Mouse (Mus musculus) MEL (cell line): ENCODE results near the gene Styk1. TPM values are rescaled to one million over a fixed set of nuclear protein-coding genes. Genes with fewer than 3 reads are reported as not detected.
"Not testable (repeated sequence)": the region's sequence is repeated elsewhere in the genome, so short reads cannot be mapped to it uniquely, and the experiment has no call there.

Source experiments
- DNase-seq: peaks from one replicate; pipeline ENCODE4 v3.0.0; 2011; ENCODE audit warnings: low read depth, low spot score
- H3K27ac ChIP-seq: 2 replicates; pipeline ENCODE4 v1.5.1; 2012; ENCODE audit warnings: low read depth, mild to moderate bottlenecking, control low read depth, low read length, moderate library complexity; ENCODE audit not compliant: control insufficient read depth
- H3K27me3 ChIP-seq, 2 experiments: fragments of 150-350 bp in 1 of 2; sonication (generic) in 1 of 2; 2 replicates each; pipeline ENCODE4 v1.6.1; 2012; ENCODE audit warnings: low read length in 2 of 2, mild to moderate bottlenecking in 2 of 2, improper control_type of control experiment in 1 of 2, moderate library complexity in 1 of 2; ENCODE audit not compliant: insufficient read depth in 2 of 2, control insufficient read depth in 1 of 2
- H3K36me3 ChIP-seq, 2 experiments: 2 replicates each; pipeline ENCODE4 v1.6.1; 2012 to 2014; ENCODE audit warnings: low read length in 2 of 2, improper control_type of control experiment in 1 of 2, inconsistent platforms in 1 of 2, mild to moderate bottlenecking in 1 of 2; ENCODE audit not compliant: insufficient read depth in 2 of 2, control insufficient read depth in 1 of 2
- H3K4me1 ChIP-seq, 2 experiments: fragments of 150-350 bp in 1 of 2; sonication (generic) in 1 of 2; 2 replicates each; pipeline ENCODE4 v1.6.1; 2012; ENCODE audit warnings: low read length in 2 of 2, improper control_type of control experiment in 1 of 2, mild to moderate bottlenecking in 1 of 2; ENCODE audit not compliant: insufficient read depth in 2 of 2, control insufficient read depth in 1 of 2
- H3K4me3 ChIP-seq, 2 experiments: fragments of 150-350 bp in 1 of 2; sonication (generic) in 1 of 2; 2 replicates each; pipeline ENCODE4 v1.5.1; 2012; ENCODE audit warnings: low read depth in 2 of 2, low read length in 2 of 2, mild to moderate bottlenecking in 2 of 2, moderate library complexity in 2 of 2, control low read depth in 1 of 2, improper control_type of control experiment in 1 of 2; ENCODE audit not compliant: control insufficient read depth in 1 of 2, insufficient read depth in 1 of 2
- H3K79me2 ChIP-seq: 2 replicates; pipeline ENCODE4 v1.6.1; 2012; ENCODE audit warnings: mild to moderate bottlenecking, low read length, moderate library complexity; ENCODE audit not compliant: control insufficient read depth, poor library complexity, insufficient read depth
- H3K9ac ChIP-seq: 2 replicates; pipeline ENCODE4 v1.6.1; 2012; ENCODE audit warnings: low read depth, mild to moderate bottlenecking, control low read depth, low read length, moderate library complexity; ENCODE audit not compliant: control insufficient read depth, poor library complexity, severe bottlenecking
- H3K9me3 ChIP-seq: fragments of 150-350 bp; sonication (generic); replicated peaks from 2 replicates; pipeline ENCODE4 v1.6.1; 2012; ENCODE audit warnings: mild to moderate bottlenecking, low read length, improper control_type of control experiment, moderate library complexity; ENCODE audit not compliant: insufficient read depth
- BHLHE40 ChIP-seq: IDR thresholded peaks from 2 replicates; pipeline ENCODE4 v1.6.1; 2012; ENCODE audit warnings: low read depth, mild to moderate bottlenecking, inconsistent platforms, low read length, improper control_type of control experiment, borderline replicate concordance
- CTCF ChIP-seq, 3 experiments: IDR thresholded peaks in 2 of 3; conservative IDR thresholded peaks in 1 of 3; 2 replicates each; pipeline ENCODE4 v1.5.1; 2011 to 2012; ENCODE audit warnings: low read length in 3 of 3, low read depth in 2 of 3, mild to moderate bottlenecking in 2 of 3, improper control_type of control experiment in 1 of 3, inconsistent platforms in 1 of 3, mixed read lengths in 1 of 3, moderate library complexity in 1 of 3; ENCODE audit not compliant: control insufficient read depth in 1 of 3, insufficient read depth in 1 of 3, poor library complexity in 1 of 3, severe bottlenecking in 1 of 3
- GABPA ChIP-seq: IDR thresholded peaks from 2 replicates; pipeline ENCODE4 v1.6.1; 2012; ENCODE audit warnings: low read depth, mild to moderate bottlenecking, inconsistent platforms, low read length, improper control_type of control experiment, moderate library complexity
- JUND ChIP-seq: IDR thresholded peaks from 2 replicates; pipeline ENCODE4 v1.6.1; 2011; ENCODE audit warnings: low read depth, mild to moderate bottlenecking, improper control_type of control experiment, low read length
- MAZ ChIP-seq: IDR thresholded peaks from 2 replicates; pipeline ENCODE4 v1.6.1; 2012; ENCODE audit warnings: low read depth, mild to moderate bottlenecking, inconsistent platforms, low read length, improper control_type of control experiment
- MEF2A ChIP-seq: IDR thresholded peaks from 2 replicates; pipeline ENCODE4 v1.6.1; 2014; ENCODE audit warnings: low read depth, mild to moderate bottlenecking, inconsistent platforms, low read length, improper control_type of control experiment; ENCODE audit not compliant: poor library complexity, insufficient replicate concordance, severe bottlenecking; ENCODE audit errors: extremely low read depth
- MYB ChIP-seq: IDR thresholded peaks from 2 replicates; pipeline ENCODE4 v1.6.1; 2011; ENCODE audit warnings: mild to moderate bottlenecking, low read depth, low read length, improper control_type of control experiment
- MYC ChIP-seq: IDR thresholded peaks from 2 replicates; pipeline ENCODE4 v1.6.1; 2011; ENCODE audit warnings: low read depth, mild to moderate bottlenecking, low read length, improper control_type of control experiment, moderate library complexity
- NELFE ChIP-seq: IDR thresholded peaks from 2 replicates; pipeline ENCODE4 v1.6.1; 2011; ENCODE audit warnings: low read depth, low read length, improper control_type of control experiment
- NRF1 ChIP-seq: IDR thresholded peaks from 2 replicates; pipeline ENCODE4 v1.6.1; 2014; ENCODE audit warnings: low read depth, mild to moderate bottlenecking, inconsistent platforms, low read length, improper control_type of control experiment, moderate library complexity; ENCODE audit not compliant: poor library complexity, insufficient read depth, severe bottlenecking
- RAD21 ChIP-seq: IDR thresholded peaks from 2 replicates; pipeline ENCODE4 v1.6.1; 2011; ENCODE audit warnings: mild to moderate bottlenecking, low read depth, low read length, improper control_type of control experiment
- RCOR1 ChIP-seq: IDR thresholded peaks from 2 replicates; pipeline ENCODE4 v1.6.1; 2012; ENCODE audit warnings: low read depth, mild to moderate bottlenecking, inconsistent platforms, low read length, improper control_type of control experiment
- SMC3 ChIP-seq: IDR thresholded peaks from 2 replicates; pipeline ENCODE4 v1.6.1; 2011; ENCODE audit warnings: low read depth, low read length, improper control_type of control experiment
- USF1 ChIP-seq: IDR thresholded peaks from 2 replicates; pipeline ENCODE4 v1.6.1; 2014; ENCODE audit warnings: low read depth, mild to moderate bottlenecking, inconsistent platforms, low read length, improper control_type of control experiment, moderate library complexity
- ZC3H11A ChIP-seq: IDR thresholded peaks from 2 replicates; pipeline ENCODE4 v1.6.1; 2012; ENCODE audit warnings: low read depth, mild to moderate bottlenecking, inconsistent platforms, low read length, improper control_type of control experiment
- ZNF384 ChIP-seq: IDR thresholded peaks from 2 replicates; pipeline ENCODE4 v1.6.1; 2012; ENCODE audit warnings: low read depth, mild to moderate bottlenecking, inconsistent platforms, low read length, improper control_type of control experiment
- polyA plus RNA-seq, 2 experiments: library from polyadenylated mRNA; stranded (reverse) in 1 of 2; unstranded in 1 of 2; fragments of >175 nt in 1 of 2; fragments of >200 nt in 1 of 2; gene quantifications; 2 replicates each; pipeline versions ENCODE4 v1.2.1 to v1.2.4; 2012; ENCODE audit warnings: low replicate concordance in 2 of 2, low read depth in 1 of 2; ENCODE audit not compliant: insufficient read length in 2 of 2, insufficient read depth in 1 of 2, missing spikeins in 1 of 2
- total RNA-seq: library from RNA; depleted of rRNA; stranded (reverse); fragments of 300-350 nt; gene quantifications from 2 replicates; pipeline ENCODE4 v1.2.3, GENCODE M21; 2012

Styk1 gene
- total and polyA plus RNA-seq, 3 experiments = 0.11 to 0.12 TPM; not detected in 1

DNA sequence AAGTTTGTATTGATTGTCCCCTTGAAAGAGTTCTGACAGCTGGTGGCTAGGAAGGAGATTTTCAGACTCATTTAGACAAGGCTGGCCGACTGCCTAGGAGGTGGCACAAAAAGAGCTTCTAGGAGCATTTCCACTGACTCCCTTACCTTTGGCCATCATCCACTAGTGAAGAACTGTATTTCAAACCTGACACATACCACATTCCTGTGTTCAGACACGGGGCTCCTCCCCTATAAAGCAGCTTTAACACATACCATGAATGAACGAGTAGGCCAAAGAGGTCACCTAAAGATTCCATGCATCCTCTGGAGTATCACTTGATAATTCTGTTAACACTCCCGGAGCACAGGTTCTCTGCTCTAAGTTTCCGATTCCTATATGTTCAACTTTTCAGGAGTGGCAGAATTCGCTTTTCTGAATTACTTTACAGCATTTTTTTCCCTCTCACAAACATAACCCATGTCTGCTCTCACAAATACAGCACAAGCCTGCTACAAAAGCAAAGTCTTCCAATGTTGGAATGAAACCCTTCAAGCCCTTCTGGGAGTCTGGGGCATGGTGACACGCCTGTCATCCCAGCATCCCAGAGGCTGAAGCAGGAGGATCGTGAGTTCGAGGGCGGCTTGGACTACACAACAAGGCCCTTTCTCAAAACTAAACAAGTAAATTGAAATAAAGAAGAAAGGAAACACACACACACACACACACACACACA lies 61.0 kb downstream of the Styk1 start:
- Histone ChIP-seq H3K27ac (peak overlapping the region; percentile 36; the same call in 1 of the 2 replicates), H3K4me1 (peaks cover 0 to 2% of the 10 kb centered on the region in 2 experiments; a peak in 3 of 4 replicates), H3K79me2 (peaks cover 14% of the 10 kb centered on the region), H3K4me3 (peak overlapping the region; percentile 73 to 93), H3K27me3 (no peaks in the 10 kb centered on the region), H3K9ac (peak overlapping the region; percentile 82), H3K36me3 (peaks cover 1 to 22% of the 10 kb centered on the region in 2 experiments; a peak in 3 of 4 replicates), H3K9me3 (no peaks in the 10 kb centered on the region)
- no peak for TF ChIP-seq MEF2A
- TF ChIP-seq RCOR1 = no peak
- TF ChIP-seq MAZ = no peak
- no peak for TF ChIP-seq JUND
- peak; percentile 29 for DNase-seq

DNA sequence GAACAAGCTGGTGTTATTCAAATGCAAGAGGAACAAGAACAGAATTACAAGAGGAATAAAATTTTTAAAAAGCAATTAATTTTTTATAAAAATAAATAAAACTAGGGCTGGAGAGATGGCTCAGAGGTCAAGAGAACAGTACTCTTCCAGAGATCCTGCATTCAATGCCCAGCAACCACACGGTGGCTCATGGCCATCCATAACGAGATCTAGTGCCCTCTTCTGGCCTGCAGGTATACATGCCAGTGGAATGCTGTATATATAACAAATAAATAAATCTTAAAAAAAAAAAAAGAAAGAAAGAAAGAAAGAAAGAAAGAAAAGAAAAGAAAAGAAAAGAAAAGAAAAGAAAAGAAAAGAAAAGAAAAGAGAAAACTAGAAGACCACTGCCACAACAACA lies 63.0 kb downstream of the Styk1 start:
- Histone ChIP-seq H3K9me3 (no peaks in the 10 kb centered on the region), H3K27ac (no peak overlapping the region), H3K79me2 (peaks cover 14% of the 10 kb centered on the region), H3K27me3 (no peaks in the 10 kb centered on the region)
- TF ChIP-seq NRF1 (no peak), GABPA (no peak), ZNF384 (no peak), CTCF (IDR thresholded peaks at IDR 0.05 in 2 of 3, conservative IDR thresholded peaks at IDR 0.05 in 1 of 3; ENCODE audit: control insufficient read depth in 1 of 3, insufficient read depth in 1 of 3, low read depth in 2 of 3, low read length in 3 of 3, poor library complexity in 1 of 3, severe bottlenecking in 1 of 3) (peak; percentile 32 to 71 (median 65); a peak in 5 of 6 replicates), NELFE (no peak), RAD21 (peak; percentile 50), MYC (peak; percentile 20; the same call in 1 of the 2 replicates), BHLHE40 (no peak), USF1 (no peak), SMC3 (peak; percentile 62), MYB (no peak), ZC3H11A (peak; percentile 33)
- TF ChIP-seq, all 39 proteins: peak for 5
- no peak overlapping the region for H3K9ac ChIP-seq
- peaks cover 0 to 2% of the 10 kb centered on the region in 2 experiments; a peak in 3 of 4 replicates for H3K4me1 ChIP-seq
- peaks cover 1 to 22% of the 10 kb centered on the region in 2 experiments for H3K36me3 ChIP-seq
- no peak overlapping the region for H3K4me3 ChIP-seq
- DNase-seq = peak; percentile 64

DNA sequence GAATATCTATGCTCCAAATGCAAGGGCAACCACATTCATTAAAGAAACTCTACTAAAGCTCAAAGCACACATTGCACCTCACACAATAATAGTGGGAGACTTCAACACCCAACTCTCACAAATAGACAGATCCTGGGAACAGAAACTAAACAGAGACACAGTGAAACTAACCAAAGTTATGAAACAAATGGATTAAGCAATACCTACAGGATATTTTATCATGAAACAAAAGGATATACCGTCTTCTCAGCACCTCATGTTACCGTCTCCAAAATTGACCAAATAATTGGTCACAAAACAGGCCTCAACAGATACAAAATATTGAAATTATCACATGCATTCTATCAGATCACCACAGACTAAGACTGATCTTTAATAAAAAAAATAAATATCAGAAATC lies 75.2 kb downstream of the Styk1 start:
- not testable (repeated sequence) for H3K9ac ChIP-seq, H3K4me3 ChIP-seq, DNase-seq, H3K27me3 ChIP-seq, H3K79me2 ChIP-seq, H3K9me3 ChIP-seq, H3K27ac ChIP-seq
- Histone ChIP-seq H3K4me1 (peaks cover 8 to 11% of the 10 kb centered on the region in 2 experiments), H3K36me3 (peaks cover 3 to 15% of the 10 kb centered on the region in 2 experiments)
